Mouse (Mus musculus) neural tube, embryonic 14.5 days (tissue): ENCODE measurements around the gene Fkbp2. TPM values are rescaled to one million over a fixed set of nuclear protein-coding genes. Genes with fewer than 3 reads are reported as not detected.

Experiments used
- ATAC-seq: fragments of 200-750 bp; cut with Nextera tagmentation; 2 replicates; pipeline ENCODE4 v1.8.0; 2017; ENCODE audit warnings: low read depth, mild to moderate bottlenecking, moderate TSS enrichment, moderate library complexity
- H3K27ac ChIP-seq: fragments of 300-500 bp; sonication (generic); 2 replicates; pipeline ENCODE4 v1.5.1; 2014; ENCODE audit warnings: low read depth, mild to moderate bottlenecking, control low read depth, low read length, moderate library complexity, mixed read lengths
- H3K27me3 ChIP-seq: fragments of 300-500 bp; sonication (generic); 2 replicates; pipeline ENCODE4 v1.6.1; 2014; ENCODE audit warnings: low read length; ENCODE audit not compliant: control insufficient read depth, insufficient read depth
- H3K36me3 ChIP-seq: fragments of 300-500 bp; sonication (generic); 2 replicates; pipeline ENCODE4 v1.6.1; 2014; ENCODE audit warnings: low read length, mixed read lengths; ENCODE audit not compliant: control insufficient read depth, insufficient read depth
- H3K4me1 ChIP-seq: fragments of 300-500 bp; sonication (generic); 2 replicates; pipeline ENCODE4 v1.6.1; 2014; ENCODE audit warnings: low read length; ENCODE audit not compliant: control insufficient read depth, insufficient read depth
- H3K4me2 ChIP-seq: fragments of 300-500 bp; sonication (generic); 2 replicates; pipeline ENCODE4 v1.6.1; 2014; ENCODE audit warnings: mild to moderate bottlenecking, low read depth, low read length, control low read depth
- H3K4me3 ChIP-seq: fragments of 300-500 bp; sonication (generic); 2 replicates; pipeline ENCODE4 v1.5.1; 2014; ENCODE audit warnings: low read depth, low read length, control low read depth, mixed read lengths
- H3K9ac ChIP-seq: fragments of 300-500 bp; sonication (generic); replicated peaks from 2 replicates; pipeline ENCODE4 v1.6.1; 2014; ENCODE audit warnings: low read depth, mild to moderate bottlenecking, control low read depth, low read length, mixed read lengths
- H3K9me3 ChIP-seq: fragments of 300-500 bp; sonication (generic); 2 replicates; pipeline ENCODE4 v1.6.1; 2016; ENCODE audit warnings: low read length; ENCODE audit not compliant: control insufficient read depth
- WGBS: fragments of 180-500 bp; shearing (Covaris S2); extraction: QIAGEN DNeasy Blood & Tissue Kit; methylation state at CpG from one replicate; pipeline ENCODE4 v1.1.7; 2014; 5-methylcytosine and 5-hydroxymethylcytosine counted together
- polyA plus RNA-seq: library from polyadenylated mRNA; unstranded; fragments of >200 nt; fragmentation: Nextera tagmentation; extraction: Ambion mirVana; gene quantifications from 2 replicates; pipeline ENCODE4 v1.2.1, GENCODE M21; 2014

Fkbp2 gene
- polyA plus RNA-seq, 1 experiment from 2014 or later, result 119 TPM

GRCm38 (mm10) chr19:6940396-6941351 lies 39.6 kb downstream of the Fkbp2 start:
- peak overlapping the region; percentile 82 for H3K9ac ChIP-seq
- peak overlapping the region; percentile 100 for H3K4me2 ChIP-seq
- H3K27ac ChIP-seq, result peak overlapping the region; percentile 48; the same call in 1 of the 2 replicates
- H3K4me1 ChIP-seq, result peaks cover 22% of the 10 kb centered on the region
- ATAC-seq, result peak; percentile 4; the same call in 1 of the 2 replicates
- H3K4me3 ChIP-seq, result peak overlapping the region; percentile 85
- H3K9me3 ChIP-seq, result no peaks in the 10 kb centered on the region
- H3K36me3 ChIP-seq, result no peaks in the 10 kb centered on the region
- H3K27me3 ChIP-seq, result peaks cover 7% of the 10 kb centered on the region
- whole genome bisulfite sequencing, result 24% methylated on average over 28 of the region's 29 CpGs

DNA sequence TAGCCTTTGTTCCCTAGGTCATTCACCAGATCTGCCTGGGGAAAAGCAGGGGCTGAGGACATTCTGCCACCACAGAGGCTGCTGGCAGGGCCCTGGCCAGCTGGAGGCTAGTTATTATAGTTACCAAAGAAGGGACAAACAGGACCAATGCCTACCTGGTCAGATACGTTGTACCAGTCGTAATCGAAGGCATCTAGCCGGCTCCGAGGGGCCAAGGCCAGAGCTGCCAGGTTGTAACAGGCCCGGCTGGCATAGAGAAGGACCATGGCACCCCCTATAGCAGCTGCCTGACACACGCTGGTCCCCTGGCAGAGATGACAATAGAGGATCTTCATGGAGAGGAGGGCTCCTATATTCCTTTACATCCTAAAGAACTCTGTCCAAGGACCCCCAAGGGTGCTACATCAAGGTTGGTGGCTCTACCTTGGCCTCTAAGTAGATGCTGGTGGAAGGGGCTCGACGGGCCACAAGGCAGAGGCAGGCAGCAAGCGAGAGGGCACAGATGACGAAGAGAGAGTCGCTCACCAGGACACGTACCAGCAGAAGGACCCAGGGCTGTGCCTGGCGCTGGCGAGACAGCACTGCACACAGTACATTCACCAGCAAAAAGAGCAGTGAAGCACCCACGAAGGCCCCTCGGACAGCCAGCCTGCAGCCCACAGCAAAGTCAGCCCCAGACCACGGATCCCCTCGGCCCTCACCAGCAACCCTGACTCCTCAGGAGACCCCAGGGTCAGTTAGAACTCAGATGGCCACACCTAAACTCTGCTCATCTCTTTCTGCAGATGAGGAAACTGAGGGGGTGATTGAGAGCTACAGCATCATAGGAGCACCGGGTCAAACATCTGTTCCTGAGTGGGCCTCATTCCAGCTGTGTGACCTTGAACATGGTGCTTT lies 40.9 kb downstream of the Fkbp2 start:
- WGBS, result 88% methylated on average over 20 of the region's 20 CpGs
- Histone ChIP-seq H3K36me3 (no peaks in the 10 kb centered on the region), H3K9ac (peak overlapping the region; percentile 82), H3K4me3 (peak overlapping the region; percentile 85; the same call in 1 of the 2 replicates), H3K4me2 (peak overlapping the region; percentile 100), H3K4me1 (peaks cover 22% of the 10 kb centered on the region), H3K9me3 (no peaks in the 10 kb centered on the region), H3K27ac (no peak overlapping the region), H3K27me3 (peaks cover 11% of the 10 kb centered on the region)
- no peak for ATAC-seq

GRCm38 (mm10) chr19:6937541-6938465 lies 42.5 kb downstream of the Fkbp2 start:
- H3K4me1 ChIP-seq, result peaks cover 31% of the 10 kb centered on the region
- ATAC-seq, result no peak
- no peaks in the 10 kb centered on the region for H3K36me3 ChIP-seq
- H3K4me3 ChIP-seq, result no peak overlapping the region
- peaks cover 27% of the 10 kb centered on the region for H3K27me3 ChIP-seq
- no peak overlapping the region for H3K27ac ChIP-seq
- H3K9me3 ChIP-seq, result no peaks in the 10 kb centered on the region
- 80% methylated on average over 16 of the region's 16 CpGs for whole genome bisulfite sequencing
- H3K4me2 ChIP-seq, result no peak overlapping the region
- H3K9ac ChIP-seq, result no peak overlapping the region

GRCm38 (mm10) chr19:6936299-6936698 lies 44.0 kb downstream of the Fkbp2 start:
- Histone ChIP-seq H3K4me1 (peaks cover 30% of the 10 kb centered on the region), H3K36me3 (no peaks in the 10 kb centered on the region), H3K27ac (no peak overlapping the region), H3K4me3 (no peak overlapping the region), H3K4me2 (no peak overlapping the region), H3K27me3 (peaks cover 38% of the 10 kb centered on the region), H3K9ac (no peak overlapping the region), H3K9me3 (no peaks in the 10 kb centered on the region)
- whole genome bisulfite sequencing, result 23% methylated on average over 3 of the region's 3 CpGs
- ATAC-seq, result no peak

DNA sequence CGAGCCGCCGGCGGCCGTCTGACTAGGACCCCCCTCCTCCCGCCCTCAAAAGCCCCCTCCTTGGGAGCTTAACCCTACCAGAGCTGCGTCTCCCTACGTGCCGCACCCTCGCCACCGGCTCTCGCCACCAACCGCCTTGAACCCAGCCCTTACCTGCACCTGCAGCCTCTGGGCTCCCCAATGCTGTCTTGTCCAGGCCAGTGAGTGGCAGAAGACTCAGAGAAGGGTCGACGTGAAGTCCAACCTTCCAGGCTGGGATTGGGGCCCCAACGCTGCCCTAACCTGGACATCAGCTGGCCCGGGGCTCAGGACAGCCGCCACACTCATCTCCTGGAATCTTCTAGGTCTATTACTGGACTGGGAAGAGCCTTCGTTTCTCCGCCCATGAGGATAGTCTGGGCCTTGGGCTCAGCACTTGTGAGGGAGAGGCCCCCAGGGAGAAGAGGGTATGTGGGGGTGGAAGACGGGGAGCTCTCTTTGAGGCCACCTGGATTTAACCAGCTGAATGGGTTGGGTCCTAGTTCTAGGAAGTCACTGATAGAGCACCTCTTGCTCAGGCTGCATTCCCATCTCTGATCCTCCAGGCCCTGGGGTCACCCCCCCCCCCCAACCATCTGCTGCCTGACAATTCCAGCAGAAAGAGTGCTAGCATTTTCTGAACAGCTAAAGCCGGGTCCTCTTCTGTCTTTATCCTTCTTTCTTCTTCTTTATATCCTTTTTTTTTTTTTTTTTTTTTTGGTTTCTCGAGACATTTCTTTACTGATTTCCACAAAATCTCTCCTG lies 45.9 kb downstream of the Fkbp2 start, which contains the start of gene Kcnk4:
TSS of gene Kcnk4 (minus strand) at position 321 of the 783 bp plus-strand sequence.
- Histone ChIP-seq H3K4me3 (peak within 1 kb of the TSS; percentile 43), H3K27me3 (peaks cover 43% of the 10 kb centered on the region), H3K9ac (peak within 1 kb of the TSS; percentile 55), H3K4me2 (peak within 1 kb of the TSS; percentile 60), H3K27ac (no peak within 1 kb of the TSS), H3K36me3 (no peaks in the 10 kb centered on the region), H3K4me1 (peaks cover 14% of the 10 kb centered on the region), H3K9me3 (no peaks in the 10 kb centered on the region)
- 10% methylated on average over 23 of the region's 23 CpGs for WGBS
- no peak; the same call in 1 of the 2 replicates for ATAC-seq

DNA sequence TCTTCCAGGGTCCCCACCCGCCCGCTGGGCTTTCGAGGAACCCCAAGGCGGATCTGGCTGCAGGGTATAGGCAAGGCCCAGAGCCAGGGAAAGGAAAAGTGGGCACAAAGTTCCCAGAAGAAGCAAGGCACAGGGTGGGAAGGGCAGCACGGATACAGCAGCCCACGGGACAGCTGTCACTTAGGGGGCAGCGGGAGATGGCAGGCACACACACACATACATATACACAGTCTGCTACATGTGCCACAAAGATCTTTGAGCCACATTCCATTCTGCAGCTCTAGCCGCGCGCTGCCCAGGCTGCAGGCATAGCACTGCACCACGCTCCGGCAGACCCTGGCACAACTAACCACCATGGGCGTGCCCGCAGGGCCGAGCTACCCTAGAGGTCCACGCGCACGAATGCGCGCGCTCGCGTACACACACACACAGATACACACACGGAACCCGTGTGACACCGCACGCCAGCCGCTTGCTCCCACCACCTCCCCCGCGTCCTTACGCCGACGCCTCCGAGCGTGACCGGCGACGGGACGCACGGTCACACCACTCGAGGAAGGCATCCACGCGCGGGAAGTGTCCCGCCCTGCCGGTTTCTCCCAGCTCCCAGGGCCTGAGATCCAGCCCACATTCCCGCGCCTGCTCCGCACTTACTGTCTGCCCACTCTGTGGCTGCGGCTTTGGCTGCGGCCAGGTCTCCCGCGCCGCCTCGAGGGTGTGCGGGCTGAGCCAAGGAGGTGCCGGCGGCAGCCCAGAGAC lies 46.7 kb downstream of the Fkbp2 start:
- WGBS, result 2% methylated on average over 58 of the region's 58 CpGs
- peaks cover 49% of the 10 kb centered on the region for H3K27me3 ChIP-seq
- peaks cover 14% of the 10 kb centered on the region for H3K4me1 ChIP-seq
- H3K27ac ChIP-seq, result no peak overlapping the region
- no peaks in the 10 kb centered on the region for H3K36me3 ChIP-seq
- H3K4me2 ChIP-seq, result peak overlapping the region; percentile 60
- peak; percentile 62 for ATAC-seq
- H3K4me3 ChIP-seq, result peak overlapping the region; percentile 43
- no peaks in the 10 kb centered on the region for H3K9me3 ChIP-seq
- peak overlapping the region; percentile 55 for H3K9ac ChIP-seq

DNA sequence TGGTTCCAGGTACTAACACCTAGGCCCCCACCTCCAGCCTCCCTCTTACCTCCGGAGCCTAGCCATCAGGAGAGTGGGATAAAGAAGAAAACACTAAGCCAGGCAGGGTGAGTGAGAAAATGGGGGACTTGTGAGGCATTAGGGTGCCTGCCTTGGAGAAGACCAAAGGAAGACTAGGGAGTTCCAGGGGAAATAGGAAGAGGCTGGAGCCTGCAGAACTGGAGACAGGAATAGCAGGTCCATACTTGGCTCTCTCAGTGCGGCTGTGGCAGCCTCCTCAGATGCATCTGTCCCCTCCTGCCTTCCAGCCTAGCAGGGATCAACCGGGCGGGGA lies 47.2 kb downstream of the Fkbp2 start:
- ATAC-seq, result no peak
- Histone ChIP-seq H3K4me1 (peaks cover 11% of the 10 kb centered on the region), H3K4me2 (no peak overlapping the region), H3K4me3 (peak overlapping the region; percentile 43), H3K27me3 (peaks cover 49% of the 10 kb centered on the region), H3K9me3 (no peaks in the 10 kb centered on the region), H3K9ac (peak overlapping the region; percentile 55; the same call in 1 of the 2 replicates), H3K27ac (no peak overlapping the region), H3K36me3 (no peaks in the 10 kb centered on the region)
- WGBS, result 29% methylated on average over 4 of the region's 4 CpGs
